Mouse (Mus musculus) E14TG2a.4 (cell line): ENCODE data around the gene Chst11.

Source experiments
- CTCF ChIP-seq: conservative IDR thresholded peaks from 2 replicates; pipeline ENCODE4 v1.5.1; 2014; ENCODE audit warnings: low read length
- NANOG ChIP-seq: IDR thresholded peaks from 2 replicates; pipeline ENCODE4 v1.6.1; 2014; ENCODE audit warnings: borderline replicate concordance, low read length, mixed read lengths

DNA sequence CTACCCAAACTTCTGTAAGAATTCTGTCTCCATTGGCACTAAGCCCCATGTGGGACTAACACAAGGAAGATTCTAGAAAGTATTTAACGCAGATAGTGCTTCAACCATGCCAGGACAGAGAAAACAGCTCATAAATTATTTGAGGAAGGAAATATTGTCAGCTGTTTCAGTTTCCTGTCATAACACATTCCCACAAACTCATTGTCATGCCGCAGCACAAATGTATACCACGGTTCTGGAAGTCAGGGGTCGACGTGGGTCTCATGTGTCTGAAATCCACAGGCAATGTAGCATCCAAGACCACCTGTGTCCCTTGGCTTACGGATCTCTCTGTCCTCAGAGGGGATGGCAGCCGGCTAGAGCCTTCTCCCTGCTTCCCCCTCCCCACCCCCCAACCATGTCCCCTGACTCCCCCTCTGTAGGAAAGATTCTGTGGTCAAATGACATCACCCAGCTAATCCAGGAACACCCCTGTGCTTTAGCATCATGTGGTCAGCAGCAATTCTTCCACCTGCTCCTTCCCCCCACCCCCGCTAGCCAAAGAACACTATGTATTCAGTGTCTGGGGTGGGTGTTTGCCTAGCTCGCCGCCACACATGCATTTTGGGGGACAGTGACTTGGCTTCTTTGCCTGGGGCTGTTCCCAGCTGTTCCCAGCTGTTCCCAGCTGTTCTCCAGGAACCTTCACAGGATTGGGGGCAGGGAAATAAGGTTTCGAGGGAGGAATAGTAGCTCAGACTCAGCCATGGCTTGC, 183.2 kb downstream of the Chst11 start:
- TF ChIP-seq CTCF, result no peak
- no peak for TF ChIP-seq NANOG
